7 mouse cellular contexts compared by ENCODE assay signal in the genomic region with DNA sequence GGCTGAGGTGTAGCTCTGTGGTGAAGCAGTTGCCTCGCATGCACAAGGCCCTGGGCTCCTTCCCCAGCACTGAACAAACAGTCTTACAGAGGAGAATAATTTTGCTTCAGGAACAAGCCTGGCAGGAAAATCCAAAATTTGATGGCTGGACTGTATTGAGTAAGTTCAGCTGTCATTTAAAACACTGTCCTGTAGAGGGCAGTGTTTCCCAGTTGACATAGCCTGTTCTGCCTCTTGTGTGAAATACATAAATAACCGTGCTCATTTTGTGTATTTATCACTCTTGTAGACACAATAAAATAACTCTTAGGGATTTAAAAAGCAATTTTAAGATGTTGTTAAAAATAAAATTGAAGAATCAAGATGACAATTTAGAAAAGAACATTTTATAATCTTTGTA. TPM values are rescaled to one million over a fixed set of nuclear protein-coding genes. Genes with fewer than 3 reads are reported as not detected.
DNase-seq lines count a peak whose midpoint lies in the region; ATAC-seq lines count a peak whose summit lies in the region.

No protein-coding gene starts in this region.

- ATAC-seq in inflammation-experienced regulatory T-cells, adult 6 months = peak; percentile 77

- DNase-seq in right cerebral cortex, adult 18-20 months = peak; percentile 18
- no peak for DNase-seq in right cerebral cortex, postnatal 36 days (ENCODE audit: low spot score in 2 of 2)
- peak; percentile 36 for DNase-seq in T-cell, adult 2 months (ENCODE audit: low spot score)
- DNase-seq in embryo, embryonic 11 days = peak; percentile 80
- peak; percentile 31 for DNase-seq in lung, postnatal 25 days (ENCODE audit: low spot score)
- peak; percentile 49 for DNase-seq in telencephalon, adult 2 months (ENCODE audit: low read depth, low spot score)

RNA-seq across cellular contexts. Expression of a gene that starts 18.5 kb away (rescaled TPM):
- 10 to 100 TPM in 1 of 3 experiments, 1 to 10 TPM in 2; 6.8 to 10.4 (median 8.6) TPM for polyA plus RNA-seq in inflammation-experienced regulatory T-cells, adult 6 months (2017; shearing (Covaris generic))

Comparison
In these comparisons a context has a peak if more than half of its experiments do, and no peak if none do; other contexts are left out.
1. DNase-seq: peak in right cerebral cortex, adult 18-20 months (single experiment), T-cell, adult 2 months (single experiment), embryo, embryonic 11 days (single experiment), lung, postnatal 25 days (single experiment) and telencephalon, adult 2 months (single experiment); none in right cerebral cortex, postnatal 36 days (0 of 2).